Mouse (Mus musculus): Measurements from ENCODE around the gene Dpp4.

DNA sequence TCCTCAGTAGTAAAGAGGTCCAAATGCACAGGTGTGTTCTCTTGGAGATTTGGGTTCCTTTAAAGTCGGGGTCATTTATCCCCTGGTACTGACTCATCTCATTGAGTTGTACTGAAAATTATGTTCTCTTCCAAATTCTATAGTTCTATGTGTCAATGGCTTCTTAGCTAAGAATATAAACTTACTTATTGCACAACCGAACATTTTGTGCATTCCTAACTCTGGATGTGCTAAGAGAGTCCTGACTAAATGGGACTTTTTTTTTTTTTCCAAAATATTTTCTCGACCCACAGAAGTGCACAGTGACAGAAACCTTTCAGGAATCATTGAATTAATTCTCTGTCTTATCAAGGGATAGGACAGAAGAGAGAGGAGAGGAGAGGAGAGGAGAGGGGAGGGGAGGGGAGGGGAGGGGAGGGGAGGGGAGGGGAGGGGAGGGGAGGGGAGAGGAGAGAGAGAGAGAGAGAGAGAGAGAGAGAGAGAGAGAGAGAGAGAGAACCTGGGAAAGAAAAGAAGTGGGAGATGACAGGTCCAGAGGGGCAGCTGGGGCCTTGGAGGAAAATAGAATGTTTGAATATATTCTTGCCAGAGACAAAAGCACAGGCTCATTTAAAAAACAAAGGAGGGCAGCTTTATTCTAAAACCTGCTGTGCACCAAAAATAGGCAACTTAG is 70.8 kb downstream of the Dpp4 start:
- no peak for TF ChIP-seq POLR2A (IDR thresholded peaks at IDR 0.05; ENCODE audit: borderline replicate concordance, extremely low read depth, insufficient read depth, insufficient read length, poor library complexity, severe bottlenecking)
- no peak for TF ChIP-seq CTCF (IDR thresholded peaks at IDR 0.05; ENCODE audit: borderline replicate concordance, extremely low read depth, insufficient read depth, insufficient read length)

Measured in brain, embryonic 14.5 days (tissue).